Mouse (Mus musculus): ENCODE data around the gene Zswim2.
"Not testable (repeated sequence)": the region's sequence is repeated elsewhere in the genome, so short reads cannot be mapped to it uniquely, and the experiment has no call there.

The Zswim2 gene

GRCm38 (mm10) chr2:83940931-83941361, at the start of gene Zswim2:
Gene Zswim2 (minus strand): TSS chr2:83941228.
- no peak for DNase-seq (ENCODE audit: low read depth, low spot score)

- not testable (repeated sequence) for DNase-seq (ENCODE audit: low read depth, low spot score)
Measured at GRCm38 (mm10) chr2:83990253-83990652, 49.2 kb upstream of the Zswim2 start, which contains the start of gene Gm13691. Gene Gm13691 (plus strand): TSS chr2:83990553.

GRCm38 (mm10) chr2:83984443-83984842, 43.4 kb upstream of the Zswim2 start, which contains the start of gene Gm13697:
Gene Gm13697 (plus strand): TSS chr2:83984743.
- not testable (repeated sequence) for DNase-seq (ENCODE audit: low read depth, low spot score)

- not testable (repeated sequence) for DNase-seq (ENCODE audit: low read depth, low spot score)
Measured at GRCm38 (mm10) chr2:83978633-83979032, 37.6 kb upstream of the Zswim2 start, which contains the start of gene Gm13694. Gene Gm13694 (plus strand): TSS chr2:83978933.

- DNase-seq (ENCODE audit: low read depth, low spot score): not testable (repeated sequence)
Measured at GRCm38 (mm10) chr2:83972823-83973222, 31.8 kb upstream of the Zswim2 start, which contains the start of gene Gm13696. Gene Gm13696 (plus strand): TSS chr2:83973123.

GRCm38 (mm10) chr2:83967013-83967412, 26.0 kb upstream of the Zswim2 start, which contains the start of gene Gm13695:
Gene Gm13695 (plus strand): TSS chr2:83967313.
- DNase-seq (ENCODE audit: low read depth, low spot score): not testable (repeated sequence)

- DNase-seq (ENCODE audit: low read depth, low spot score): not testable (repeated sequence)
Measured at GRCm38 (mm10) chr2:83961203-83961602, 20.2 kb upstream of the Zswim2 start, which contains the start of gene Gm13693. Gene Gm13693 (plus strand): TSS chr2:83961503.

GRCm38 (mm10) chr2:83955393-83955792, 14.4 kb upstream of the Zswim2 start, which contains the start of gene Gm13698:
Gene Gm13698 (plus strand): TSS chr2:83955693.
- DNase-seq (ENCODE audit: low read depth, low spot score): not testable (repeated sequence)

GRCm38 (mm10) chr2:83941792-83942191, 764 bp upstream of the Zswim2 start:
- DNase-seq (ENCODE audit: low read depth, low spot score): no peak

- DNase-seq (ENCODE audit: low read depth, low spot score): no peak
Measured at GRCm38 (mm10) chr2:83941378-83941777, 350 bp upstream of the Zswim2 start.

- DNase-seq (ENCODE audit: low read depth, low spot score): no peak
Measured at GRCm38 (mm10) chr2:83929478-83930088, 11.4 kb downstream of the Zswim2 start.

GRCm38 (mm10) chr2:83901896-83902540, 39.0 kb downstream of the Zswim2 start:
- peak; percentile 55 for DNase-seq (ENCODE audit: low read depth, low spot score)

- no peak for DNase-seq (ENCODE audit: low read depth, low spot score)
Measured at GRCm38 (mm10) chr2:83893701-83894100, 47.3 kb downstream of the Zswim2 start.

GRCm38 (mm10) chr2:83883850-83884420, 57.1 kb downstream of the Zswim2 start:
- DNase-seq (ENCODE audit: low read depth, low spot score): peak; percentile 1
